Mouse (Mus musculus) cerebellum, adult 2 months (tissue): ENCODE measurements at regions not wholly inside any gene's neighbourhood (a gene's known extent, or its start where the extent isn't known, plus 50 kb on each side); places are given as distances from the start of the nearest gene placed in this dataset.

Experiments used
- CTCF ChIP-seq: fragments of 200-500 bp; IDR thresholded peaks from 2 replicates; pipeline ENCODE4 v1.5.1; 2011; ENCODE audit warnings: low read depth, mild to moderate bottlenecking, control low read depth, low read length, moderate library complexity, borderline replicate concordance; ENCODE audit not compliant: insufficient read depth
- POLR2A ChIP-seq: fragments of 200-500 bp; IDR thresholded peaks from 2 replicates; pipeline ENCODE4 v1.6.1; 2011; ENCODE audit warnings: low read length, control low read depth, borderline replicate concordance; ENCODE audit not compliant: insufficient read depth

DNA sequence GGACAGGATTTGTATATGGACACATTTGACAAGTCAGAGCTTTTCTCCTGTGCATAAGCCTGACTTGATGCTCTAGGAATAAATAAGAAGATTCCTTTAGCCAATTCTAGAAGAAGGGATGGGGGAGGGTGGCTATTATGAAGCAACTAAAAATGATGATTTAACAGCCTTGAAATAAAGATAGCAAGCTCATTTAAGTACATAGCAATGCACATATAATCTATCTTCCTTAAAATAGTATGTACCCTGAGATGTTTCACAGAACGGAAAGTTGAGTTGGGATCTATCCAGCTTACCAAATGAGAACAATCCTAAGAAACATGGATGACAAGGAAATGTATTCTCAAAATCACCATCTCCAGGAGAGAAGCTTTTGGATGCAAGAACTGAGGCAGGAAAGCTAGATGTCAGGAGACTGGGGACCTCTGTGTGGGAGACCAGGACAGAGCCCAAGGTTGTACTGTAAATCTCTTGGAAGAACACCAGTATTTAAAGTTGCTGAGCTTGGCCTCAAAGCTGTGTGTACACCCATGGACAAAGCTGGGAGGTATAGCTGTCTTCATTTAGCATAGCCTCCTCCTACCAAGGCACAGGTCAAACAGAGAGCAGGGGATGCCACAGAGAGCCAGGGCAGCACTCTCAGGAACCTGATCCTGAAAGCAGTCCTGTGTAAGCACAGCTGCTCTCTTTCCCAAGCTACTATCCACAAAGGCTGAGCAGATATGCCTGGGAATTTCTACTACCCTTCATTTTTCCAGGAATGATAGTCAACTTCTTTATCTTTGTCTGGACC is 192.3 kb downstream of the Parm1 start:
- TF ChIP-seq CTCF = no peak
- TF ChIP-seq POLR2A = no peak
